Mouse (Mus musculus) embryonic facial prominence, embryonic 11.5 days (tissue): Measurements from ENCODE around the gene Rps6kl1. TPM values are rescaled to one million over a fixed set of nuclear protein-coding genes. Genes with fewer than 3 reads are reported as not detected.
A peak's percentile ranks its signal among the peaks of the same experiment; 100 is the strongest.

Experiments
- ATAC-seq: fragments of 200-750 bp; cut with Nextera tagmentation; replicated peaks from 2 replicates; pipeline ENCODE4 v1.8.0; 2017; ENCODE audit warnings: low read depth; ENCODE audit not compliant: insufficient number of reproducible peaks, low FRiP score, low TSS enrichment
- DNase-seq: peaks from one replicate; pipeline ENCODE4 v3.0.0-alpha.2; 2015; ENCODE audit warnings: low spot score
- H3K27ac ChIP-seq: fragments of 300-500 bp; sonication (generic); replicated peaks from 2 replicates; pipeline ENCODE4 v1.5.1; 2014; ENCODE audit warnings: mild to moderate bottlenecking, low read depth, low read length, control low read depth
- H3K27me3 ChIP-seq: fragments of 300-500 bp; sonication (generic); 2 replicates; pipeline ENCODE4 v1.6.1; 2014; ENCODE audit warnings: mild to moderate bottlenecking, low read length, moderate library complexity, mixed read lengths; ENCODE audit not compliant: control insufficient read depth, insufficient read depth
- H3K36me3 ChIP-seq: fragments of 300-500 bp; sonication (generic); replicated peaks from 2 replicates; pipeline ENCODE4 v1.6.1; 2014; ENCODE audit warnings: low read depth, mild to moderate bottlenecking, low read length, moderate library complexity, mixed read lengths; ENCODE audit not compliant: control insufficient read depth, insufficient read depth
- H3K4me1 ChIP-seq: fragments of 300-500 bp; sonication (generic); 2 replicates; pipeline ENCODE4 v1.6.1; 2014; ENCODE audit warnings: low read length, mixed read lengths; ENCODE audit not compliant: control insufficient read depth, insufficient read depth
- H3K4me2 ChIP-seq: fragments of 300-500 bp; sonication (generic); 2 replicates; pipeline ENCODE4 v1.6.1; 2014; ENCODE audit warnings: low read depth, mild to moderate bottlenecking, control low read depth, low read length, moderate library complexity
- H3K4me3 ChIP-seq: fragments of 300-500 bp; sonication (generic); 2 replicates; pipeline ENCODE4 v1.5.1; 2014; ENCODE audit warnings: low read depth, low read length, control low read depth
- H3K9ac ChIP-seq: fragments of 300-500 bp; sonication (generic); replicated peaks from 2 replicates; pipeline ENCODE4 v1.6.1; 2014; ENCODE audit warnings: mild to moderate bottlenecking, control low read depth, low read length
- H3K9me3 ChIP-seq: fragments of 300-500 bp; sonication (generic); replicated peaks from 2 replicates; pipeline ENCODE4 v1.6.1; 2016; ENCODE audit warnings: mild to moderate bottlenecking, low read length, inconsistent platforms, mixed read lengths; ENCODE audit not compliant: control insufficient read depth
- WGBS: fragments of 180-500 bp; shearing (Covaris S2); extraction: QIAGEN DNeasy Blood & Tissue Kit; methylation state at CpG from one replicate; pipeline ENCODE4 v1.1.7; 2014; 5-methylcytosine and 5-hydroxymethylcytosine counted together
- polyA plus RNA-seq: library from polyadenylated mRNA; unstranded; fragments of >200 nt; fragmentation: Nextera tagmentation; extraction: Ambion mirVana; gene quantifications from 2 replicates; pipeline ENCODE4 v1.2.1, GENCODE M21; 2014

The Rps6kl1 gene
- polyA plus RNA-seq, result 1.3 and 1.6 TPM in 2 replicates

GRCm38 (mm10) chr12:85151002-85151774, at the start of gene Rps6kl1:
Gene Rps6kl1 (minus strand): TSS chr12:85151264.
- Histone ChIP-seq H3K27me3 (peaks cover 13% of the 10 kb centered on the region), H3K4me3 (peak within 1 kb of the TSS; percentile 19), H3K9me3 (no peaks in the 10 kb centered on the region), H3K4me1 (peaks cover 3% of the 10 kb centered on the region), H3K4me2 (peak within 1 kb of the TSS; percentile 33), H3K36me3 (no peaks in the 10 kb centered on the region), H3K9ac (peak within 1 kb of the TSS; percentile 32; the same call in 1 of the 2 replicates), H3K27ac (no peak within 1 kb of the TSS)
- peak; percentile 44 for ATAC-seq
- peak; percentile 56 for DNase-seq
- 13% methylated on average over 28 of the region's 28 CpGs for WGBS

- H3K9me3 ChIP-seq, result no peaks in the 10 kb centered on the region
- DNase-seq (no peak), ATAC-seq (no peak)
- H3K4me3 ChIP-seq, result no peak overlapping the region
- no peak overlapping the region for H3K27ac ChIP-seq
- H3K4me2 ChIP-seq, result no peak overlapping the region
- no peak overlapping the region for H3K9ac ChIP-seq
- H3K4me1 ChIP-seq, result peaks cover 11% of the 10 kb centered on the region
- H3K27me3 ChIP-seq, result no peaks in the 10 kb centered on the region
- 80% methylated on average over 1 of the region's 1 CpGs for WGBS
- H3K36me3 ChIP-seq, result no peaks in the 10 kb centered on the region
These were observed 48.9 kb upstream of the Rps6kl1 start for GRCm38 (mm10) chr12:85199954-85200353.

- DNase-seq (peak; percentile 86), ATAC-seq (0 out of 2 replicates have a peak, but pooled peaks have one; percentile 31)
- H3K9ac ChIP-seq, result no peak overlapping the region
- no peaks in the 10 kb centered on the region for H3K36me3 ChIP-seq
- no peak overlapping the region for H3K27ac ChIP-seq
- peaks cover 11% of the 10 kb centered on the region for H3K4me1 ChIP-seq
- H3K9me3 ChIP-seq, result no peaks in the 10 kb centered on the region
- 15% methylated on average over 8 of the region's 8 CpGs for WGBS
- no peak overlapping the region for H3K4me3 ChIP-seq
- H3K4me2 ChIP-seq, result no peak overlapping the region
- H3K27me3 ChIP-seq, result no peaks in the 10 kb centered on the region
These were observed 46.9 kb upstream of the Rps6kl1 start for GRCm38 (mm10) chr12:85197936-85198335.

- Histone ChIP-seq H3K4me1 (peaks cover 11% of the 10 kb centered on the region), H3K27me3 (no peaks in the 10 kb centered on the region), H3K9ac (no peak overlapping the region), H3K4me2 (no peak overlapping the region), H3K4me3 (no peak overlapping the region), H3K27ac (no peak overlapping the region), H3K9me3 (no peaks in the 10 kb centered on the region), H3K36me3 (no peaks in the 10 kb centered on the region)
- DNase-seq, result no peak
- ATAC-seq, result no peak
- 58% methylated on average over 7 of the region's 7 CpGs for WGBS
These were observed 46.3 kb upstream of the Rps6kl1 start for GRCm38 (mm10) chr12:85197371-85197770.

- H3K27ac ChIP-seq, result no peak overlapping the region
- DNase-seq (no peak), ATAC-seq (no peak)
- H3K36me3 ChIP-seq, result no peaks in the 10 kb centered on the region
- H3K9ac ChIP-seq, result no peak overlapping the region
- H3K4me2 ChIP-seq, result no peak overlapping the region
- peaks cover 6% of the 10 kb centered on the region for H3K4me1 ChIP-seq
- H3K27me3 ChIP-seq, result no peaks in the 10 kb centered on the region
- WGBS, result 79% methylated on average over 10 of the region's 10 CpGs
- no peak overlapping the region for H3K4me3 ChIP-seq
- no peaks in the 10 kb centered on the region for H3K9me3 ChIP-seq
These were observed 45.1 kb upstream of the Rps6kl1 start for GRCm38 (mm10) chr12:85196191-85196590.

- no peak overlapping the region for H3K4me2 ChIP-seq
- no peak overlapping the region for H3K4me3 ChIP-seq
- H3K9ac ChIP-seq, result no peak overlapping the region
- no peaks in the 10 kb centered on the region for H3K27me3 ChIP-seq
- no peak for ATAC-seq
- no peaks in the 10 kb centered on the region for H3K36me3 ChIP-seq
- DNase-seq, result no peak
- peaks cover 2% of the 10 kb centered on the region; the same call in 1 of the 2 replicates for H3K4me1 ChIP-seq
- H3K9me3 ChIP-seq, result no peaks in the 10 kb centered on the region
- WGBS, result 75% methylated on average over 5 of the region's 5 CpGs
- no peak overlapping the region for H3K27ac ChIP-seq
These were observed 44.0 kb upstream of the Rps6kl1 start for GRCm38 (mm10) chr12:85195086-85195485.

GRCm38 (mm10) chr12:85194623-85195018, 43.6 kb upstream of the Rps6kl1 start:
- DNase-seq (no peak), ATAC-seq (no peak)
- Histone ChIP-seq H3K27me3 (no peaks in the 10 kb centered on the region), H3K9ac (no peak overlapping the region), H3K4me1 (peaks cover 2% of the 10 kb centered on the region; the same call in 1 of the 2 replicates), H3K9me3 (no peaks in the 10 kb centered on the region), H3K27ac (no peak overlapping the region), H3K4me3 (no peak overlapping the region), H3K4me2 (no peak overlapping the region), H3K36me3 (no peaks in the 10 kb centered on the region)
- 67% methylated on average over 4 of the region's 4 CpGs for WGBS

GRCm38 (mm10) chr12:85193923-85194622, 43.0 kb upstream of the Rps6kl1 start:
- no peaks in the 10 kb centered on the region for H3K36me3 ChIP-seq
- no peak overlapping the region for H3K9ac ChIP-seq
- WGBS, result 90% methylated on average over 11 of the region's 11 CpGs
- no peak overlapping the region for H3K4me3 ChIP-seq
- H3K4me1 ChIP-seq, result peaks cover 2% of the 10 kb centered on the region; the same call in 1 of the 2 replicates
- H3K9me3 ChIP-seq, result no peaks in the 10 kb centered on the region
- H3K27me3 ChIP-seq, result no peaks in the 10 kb centered on the region
- H3K4me2 ChIP-seq, result no peak overlapping the region
- DNase-seq (no peak), ATAC-seq (no peak)
- H3K27ac ChIP-seq, result no peak overlapping the region
